Mouse (Mus musculus) G1E (cell line): ENCODE results near the gene Afm. TPM values are rescaled to one million over a fixed set of nuclear protein-coding genes. Genes with fewer than 3 reads are reported as not detected.
A peak's percentile ranks its signal among the peaks of the same experiment; 100 is the strongest.

Experiments
- ATAC-seq: 2 replicates; pipeline ENCODE4 v1.8.0; 2016; ENCODE audit warnings: mild to moderate bottlenecking; ENCODE audit not compliant: insufficient number of reproducible peaks, poor library complexity, low FRiP score, severe bottlenecking; ENCODE audit errors: extremely low read depth
- DNase-seq: peaks from one replicate; pipeline ENCODE4 v3.0.0; 2012; ENCODE audit warnings: low spot score
- H3K27me3 ChIP-seq: 2 replicates; pipeline ENCODE4 v1.6.1; 2012; ENCODE audit warnings: mild to moderate bottlenecking, low read length, inconsistent platforms; ENCODE audit not compliant: insufficient read depth
- H3K36me3 ChIP-seq: replicated peaks from 2 replicates; pipeline ENCODE3; 2012; ENCODE audit warnings: mild to moderate bottlenecking, inconsistent platforms
- H3K4me1 ChIP-seq: 2 replicates; pipeline ENCODE4 v1.6.1; 2012; ENCODE audit warnings: low read depth, low read length, inconsistent platforms, mixed read lengths; ENCODE audit not compliant: insufficient read depth
- H3K4me3 ChIP-seq: 2 replicates; pipeline ENCODE4 v1.5.1; 2012; ENCODE audit warnings: low read depth, mild to moderate bottlenecking, inconsistent platforms, low read length, moderate library complexity, mixed read lengths
- H3K9me3 ChIP-seq: replicated peaks from 2 replicates; pipeline ENCODE4 v1.6.1; 2012; ENCODE audit warnings: inconsistent platforms
- CTCF ChIP-seq: IDR thresholded peaks from 2 replicates; pipeline ENCODE4 v1.5.1; 2012; ENCODE audit warnings: low read depth, low read length, inconsistent platforms, mixed read lengths
- GATA1 ChIP-seq: IDR thresholded peaks from 2 replicates; pipeline ENCODE4 v1.6.1; 2012; ENCODE audit warnings: borderline replicate concordance, low read length, inconsistent platforms, mixed read lengths
- GATA2 ChIP-seq: IDR thresholded peaks from 2 replicates; pipeline ENCODE4 v1.6.1; 2012; ENCODE audit warnings: low read depth, low read length, inconsistent platforms, borderline replicate concordance
- POLR2AphosphoS5 ChIP-seq: IDR thresholded peaks from 2 replicates; pipeline ENCODE4 v1.6.1; 2012; ENCODE audit warnings: low read depth, low read length, inconsistent platforms; ENCODE audit not compliant: insufficient replicate concordance
- TAL1 ChIP-seq: conservative IDR thresholded peaks from 2 replicates; pipeline ENCODE4 v1.6.1; 2012; ENCODE audit warnings: low read depth, low read length, inconsistent platforms, mixed read lengths
- polyA plus RNA-seq: library from polyadenylated mRNA; stranded (reverse); fragments of >175 nt; gene quantifications from 2 replicates; pipeline ENCODE4 v1.2.3, GENCODE M21; 2012
- total RNA-seq, 2 experiments: library from RNA; stranded (forward) in 1 of 2; stranded (reverse) in 1 of 2; fragments of 200-1000 nt in 1 of 2; fragments of >200 nt in 1 of 2; fragmentation: Nextera tagmentation in 1 of 2; gene quantifications; 2 replicates each; pipeline ENCODE4 v1.2.3; 2014 to 2017

Afm gene
- total and polyA plus RNA-seq, 3 experiments = not detected

DNA sequence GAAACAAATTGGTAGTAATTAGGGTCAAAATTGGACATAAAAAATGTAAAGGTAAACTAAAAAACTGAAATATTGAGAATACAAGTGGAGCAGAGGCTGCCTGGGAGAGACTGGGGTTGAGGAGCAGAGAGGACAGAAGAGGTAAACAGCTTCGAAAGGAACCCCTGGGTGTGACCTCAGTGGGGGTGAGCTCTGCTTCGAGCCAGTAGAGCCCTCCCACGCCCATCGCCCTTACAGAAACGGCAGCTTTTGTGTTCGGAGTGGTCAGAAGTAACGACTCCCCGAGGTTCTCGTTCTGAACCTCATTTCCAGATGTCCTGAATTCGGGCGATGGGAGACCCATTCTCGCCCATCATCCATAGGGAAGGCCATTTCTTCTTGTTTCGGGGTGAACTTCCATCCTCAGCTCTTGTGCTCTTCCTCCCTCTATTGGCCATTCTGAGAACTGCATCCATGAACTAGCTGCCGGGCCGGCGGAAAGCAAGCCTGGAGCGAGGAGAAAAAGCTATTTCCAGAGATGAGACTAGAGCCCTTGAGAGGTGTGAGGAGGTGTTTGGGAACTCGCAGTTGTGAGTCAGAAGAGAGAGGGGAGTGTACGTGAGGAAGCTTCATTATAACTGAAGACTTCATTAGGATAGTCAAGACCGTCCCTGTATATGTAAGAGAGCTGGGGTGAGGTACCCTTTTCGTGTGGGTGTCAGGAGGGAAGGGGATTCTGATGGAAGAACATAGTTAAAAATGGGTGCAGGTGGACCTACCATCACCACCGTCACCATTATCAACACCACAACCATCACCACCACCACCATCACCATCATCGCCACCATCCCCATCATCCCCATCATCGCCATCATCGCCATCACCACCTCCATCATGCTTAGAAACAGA is 70.2 kb downstream of the Afm start:
- DNase-seq (peak; percentile 29), ATAC-seq (no peak)
- H3K4me1 ChIP-seq = 0 out of 2 replicates have a peak, but pooled peaks cover 3% of the 10 kb centered on the region
- H3K4me3 ChIP-seq = no peak overlapping the region
- H3K27me3 ChIP-seq = no peaks in the 10 kb centered on the region
- no peaks in the 10 kb centered on the region for H3K36me3 ChIP-seq
- TF ChIP-seq CTCF (peak; percentile 26; the same call in 1 of the 2 replicates), TAL1 (no peak)
- 0 out of 2 replicates have a peak, but pooled peaks cover 2% of the 10 kb centered on the region for H3K9me3 ChIP-seq

DNA sequence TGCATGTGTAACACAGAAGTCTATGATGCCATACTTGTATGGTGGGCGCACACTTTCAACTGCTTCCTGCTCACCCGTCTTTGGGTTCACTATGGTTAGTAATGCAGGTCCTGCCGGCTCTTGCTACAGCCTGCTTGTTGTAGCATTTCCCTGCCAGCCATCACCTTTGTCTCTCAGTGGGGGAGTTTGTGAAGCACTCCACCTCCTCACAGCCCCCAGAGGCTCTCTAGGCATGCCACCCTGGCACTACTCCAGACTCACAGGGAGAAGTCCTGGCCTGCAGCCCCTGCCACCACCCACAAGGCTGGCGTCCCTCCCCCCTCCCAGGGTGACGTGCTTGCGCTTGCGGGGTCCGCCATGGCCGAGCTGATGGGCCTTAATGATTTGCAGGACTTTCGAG is 71.9 kb downstream of the Afm start:
- H3K4me1 ChIP-seq = 0 out of 2 replicates have a peak, but pooled peaks cover 3% of the 10 kb centered on the region
- ATAC-seq (no peak), DNase-seq (no peak)
- no peak overlapping the region for H3K4me3 ChIP-seq
- 0 out of 2 replicates have a peak, but pooled peaks cover 2% of the 10 kb centered on the region for H3K9me3 ChIP-seq
- H3K27me3 ChIP-seq = no peaks in the 10 kb centered on the region
- H3K36me3 ChIP-seq = no peaks in the 10 kb centered on the region
- TF ChIP-seq POLR2AphosphoS5 (no peak), CTCF (no peak), GATA1 (no peak), TAL1 (no peak), GATA2 (no peak)

DNA sequence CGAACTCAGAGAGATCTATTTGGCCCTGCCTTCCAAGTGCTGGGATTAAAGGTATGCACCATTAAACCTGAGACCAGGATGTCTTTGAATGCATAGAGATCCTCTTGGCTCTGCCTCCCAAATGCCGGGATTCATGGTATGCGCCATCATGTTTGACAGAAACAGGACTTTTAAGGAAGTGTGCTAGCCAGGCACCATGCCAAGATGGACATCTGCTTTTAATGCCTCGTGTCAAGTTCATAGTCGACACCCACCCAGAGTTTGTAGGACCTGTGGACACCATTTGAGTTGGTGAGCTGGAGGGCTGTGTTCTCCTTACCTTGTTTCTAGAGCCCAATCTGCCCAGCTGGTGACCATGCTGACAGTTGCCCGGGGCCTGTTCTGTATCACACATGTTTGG is 73.2 kb downstream of the Afm start:
- 0 out of 2 replicates have a peak, but pooled peaks cover 2% of the 10 kb centered on the region for H3K9me3 ChIP-seq
- DNase-seq (no peak), ATAC-seq (no peak)
- H3K36me3 ChIP-seq = no peaks in the 10 kb centered on the region
- H3K4me3 ChIP-seq = no peak overlapping the region
- TF ChIP-seq POLR2AphosphoS5 = no peak
- no peak for TF ChIP-seq TAL1
- no peak for TF ChIP-seq GATA2
- no peak for TF ChIP-seq CTCF
- TF ChIP-seq GATA1 = no peak
- H3K4me1 ChIP-seq = 0 out of 2 replicates have a peak, but pooled peaks cover 3% of the 10 kb centered on the region
- no peaks in the 10 kb centered on the region for H3K27me3 ChIP-seq

DNA sequence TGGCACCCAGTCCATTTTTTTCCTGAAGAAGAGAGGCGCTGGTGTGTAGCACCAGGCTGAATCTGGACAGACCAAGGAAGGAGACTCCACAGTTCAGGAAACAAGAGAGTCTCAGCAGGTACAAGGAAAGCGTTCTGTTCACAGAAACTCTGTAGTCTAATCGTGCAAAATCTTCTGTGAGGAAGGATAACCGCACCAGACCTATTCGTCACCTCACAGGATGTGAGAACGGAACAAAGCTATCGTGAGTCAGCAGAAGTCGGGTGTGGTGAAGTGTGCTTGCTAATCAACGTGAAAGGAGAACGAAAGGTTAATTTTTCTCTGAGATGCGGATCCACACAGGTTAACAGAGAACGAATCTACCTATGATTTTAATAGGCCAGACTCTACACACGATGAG is 76.2 kb downstream of the Afm start:
- TF ChIP-seq GATA1 = no peak
- no peak for TF ChIP-seq TAL1
- TF ChIP-seq POLR2AphosphoS5 = no peak
- no peak for TF ChIP-seq CTCF
- no peak for TF ChIP-seq GATA2
- Histone ChIP-seq H3K9me3 (no peaks in the 10 kb centered on the region), H3K4me3 (no peak overlapping the region), H3K36me3 (no peaks in the 10 kb centered on the region), H3K4me1 (no peaks in the 10 kb centered on the region), H3K27me3 (no peaks in the 10 kb centered on the region; the same call in 1 of the 2 replicates)
- no peak for DNase-seq
- ATAC-seq = no peak

DNA sequence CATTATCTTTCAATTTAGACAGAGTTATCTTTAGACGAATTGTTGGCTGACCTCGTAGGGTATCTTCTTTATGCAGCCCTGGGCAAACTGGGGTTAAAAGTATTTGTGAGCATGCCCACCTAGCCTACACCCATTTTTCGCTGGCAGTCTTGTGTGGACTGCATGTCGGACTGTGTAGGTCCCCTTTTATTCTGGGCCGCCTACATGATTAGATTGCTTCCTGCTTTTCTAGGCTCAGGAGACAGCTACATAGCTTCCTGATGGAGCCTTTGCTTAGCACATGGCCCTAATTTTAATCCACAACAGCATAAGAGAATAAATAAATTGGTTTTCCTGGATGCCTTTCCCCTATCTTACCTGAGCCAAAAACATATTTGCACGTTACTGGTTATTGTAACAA is 77.4 kb downstream of the Afm start:
- TF ChIP-seq POLR2AphosphoS5 (no peak), GATA1 (no peak), GATA2 (no peak), CTCF (no peak)
- Histone ChIP-seq H3K4me3 (no peak overlapping the region), H3K4me1 (no peaks in the 10 kb centered on the region), H3K27me3 (peaks cover 2% of the 10 kb centered on the region; the same call in 1 of the 2 replicates), H3K36me3 (no peaks in the 10 kb centered on the region), H3K9me3 (no peaks in the 10 kb centered on the region)
- ATAC-seq (no peak), DNase-seq (no peak)

DNA sequence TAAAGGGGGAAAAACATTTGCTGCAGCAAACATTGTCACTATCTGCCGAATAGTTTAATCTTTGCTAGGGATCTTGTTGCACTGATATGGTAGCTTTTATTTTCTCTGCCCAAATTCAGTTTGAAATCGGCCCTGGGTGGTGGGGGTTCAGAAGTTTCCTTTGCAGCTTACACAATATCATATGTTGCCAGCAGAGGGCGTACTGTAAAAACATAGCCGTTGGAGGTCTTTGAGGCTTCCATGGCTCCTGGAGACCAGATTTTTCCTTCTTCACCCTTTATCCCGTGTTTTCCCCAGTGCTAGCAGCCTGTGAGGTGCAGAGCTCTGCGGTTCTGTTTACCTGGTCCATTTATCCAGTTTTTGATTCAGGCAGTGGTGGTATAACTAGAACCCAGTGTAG is 82.7 kb downstream of the Afm start:
- Histone ChIP-seq H3K27me3 (peaks cover 6% of the 10 kb centered on the region), H3K9me3 (no peaks in the 10 kb centered on the region), H3K4me1 (no peaks in the 10 kb centered on the region), H3K4me3 (no peak overlapping the region), H3K36me3 (no peaks in the 10 kb centered on the region)
- ATAC-seq (no peak), DNase-seq (no peak)
- TF ChIP-seq GATA1 (no peak), POLR2AphosphoS5 (no peak), GATA2 (no peak), TAL1 (no peak), CTCF (no peak)

Other genes starting within 250 kb of the Afm start
- gene Ankrd17, start 152.4 kb upstream of the Afm start, total RNA-seq (2014; fragmentation: Nextera tagmentation) = 161 and 182 TPM in 2 replicates
- gene Ankrd17, start 152.4 kb upstream of the Afm start, total RNA-seq (2017) = 82.0 and 97.9 TPM in 2 replicates
- 17.5 and 23.3 TPM in 2 replicates for gene Ankrd17, start 152.4 kb upstream of the Afm start, polyA plus RNA-seq
- 8.3 and 15.5 TPM in 2 replicates for gene Gm9958, start 151.7 kb upstream of the Afm start, total RNA-seq (2014; fragmentation: Nextera tagmentation)
- gene Gm9958, start 151.7 kb upstream of the Afm start, total RNA-seq (2017) = 4.3 and 4.4 TPM in 2 replicates
- 0.13 and 0.25 TPM in 2 replicates for gene Gm9958, start 151.7 kb upstream of the Afm start, polyA plus RNA-seq
- gene Alb, start 58.0 kb upstream of the Afm start, total RNA-seq (2014; fragmentation: Nextera tagmentation) = not detected in 2 replicates
- 0.17 TPM in 1 of 2 replicates, not detected in the other for gene Alb, start 58.0 kb upstream of the Afm start, total RNA-seq (2017)
- gene Alb, start 58.0 kb upstream of the Afm start, polyA plus RNA-seq = not detected in 2 replicates
- not detected in 2 replicates for gene Afp, start 28.2 kb upstream of the Afm start, total RNA-seq (2014; fragmentation: Nextera tagmentation)
- 1.7 TPM in 2 replicates for gene Afp, start 28.2 kb upstream of the Afm start, total RNA-seq (2017)
- not detected in 2 replicates for gene Afp, start 28.2 kb upstream of the Afm start, polyA plus RNA-seq
- not detected in 2 replicates for gene 5830473C10Rik, start 42.2 kb downstream of the Afm start, total RNA-seq (2014; fragmentation: Nextera tagmentation)
- gene 5830473C10Rik, start 42.2 kb downstream of the Afm start, total RNA-seq (2017) = 0.12 TPM in 1 of 2 replicates, not detected in the other
- gene 5830473C10Rik, start 42.2 kb downstream of the Afm start, polyA plus RNA-seq = not detected in 2 replicates
- gene Rassf6, start 121.7 kb downstream of the Afm start, total RNA-seq (2014; fragmentation: Nextera tagmentation) = not detected in 2 replicates
- gene Rassf6, start 121.7 kb downstream of the Afm start, total RNA-seq (2017) = not detected in 2 replicates
- not detected in 2 replicates for gene Rassf6, start 121.7 kb downstream of the Afm start, polyA plus RNA-seq
- gene Cxcl5, start 240.4 kb downstream of the Afm start, total RNA-seq (2014; fragmentation: Nextera tagmentation) = not detected in 2 replicates
- not detected in 2 replicates for gene Cxcl5, start 240.4 kb downstream of the Afm start, total RNA-seq (2017)
- gene Cxcl5, start 240.4 kb downstream of the Afm start, polyA plus RNA-seq = not detected in 2 replicates
- 9.5 and 16.3 TPM in 2 replicates for gene Ppbp, start 249.6 kb downstream of the Afm start, total RNA-seq (2014; fragmentation: Nextera tagmentation)
- 1.2 and 1.4 TPM in 2 replicates for gene Ppbp, start 249.6 kb downstream of the Afm start, total RNA-seq (2017)
- 0.31 and 0.51 TPM in 2 replicates for gene Ppbp, start 249.6 kb downstream of the Afm start, polyA plus RNA-seq